Mouse (Mus musculus) heart, postnatal 36 days (tissue): Measurements from ENCODE around the gene Pde8b. TPM values are rescaled to one million over a fixed set of nuclear protein-coding genes. Genes with fewer than 3 reads are reported as not detected.

Experiments used
- DNase-seq, 2 experiments: peaks; one replicate each; pipeline ENCODE4 v3.0.0; 2021 to 2022
- intact Hi-C: fragments of 180-260 bp; cut with DNase I; formaldehyde crosslinking; loops from one replicate; pipeline ENCODE4 v1.15.1; 2025
- total RNA-seq, 2 experiments: library from RNA; stranded (reverse); gene quantifications; 2 replicates each; pipeline ENCODE4 v1.2.3; 2021

Pde8b gene
- total RNA-seq, 2 experiments from 2014 or later, result 3.6 to 3.7 TPM

- intact Hi-C loops, result no loop called here
- no peak for DNase-seq
These were observed 89.9 kb downstream of the Pde8b start for GRCm38 (mm10) chr13:95160211-95160610.

GRCm38 (mm10) chr13:95158986-95159385 is 91.2 kb downstream of the Pde8b start:
- intact Hi-C loops, result no loop called here
- no peak for DNase-seq

GRCm38 (mm10) chr13:95144746-95145145 is 105.4 kb downstream of the Pde8b start:
- intact Hi-C loops, result no loop called here
- DNase-seq, result no peak

- intact Hi-C loops, result no loop called here
- DNase-seq, result no peak
These were observed 109.6 kb downstream of the Pde8b start for GRCm38 (mm10) chr13:95140460-95141079.

GRCm38 (mm10) chr13:95135326-95136150 is 114.6 kb downstream of the Pde8b start:
- no peak for DNase-seq
- intact Hi-C loops, result no loop called here

- DNase-seq, result no peak
- intact Hi-C loops, result no loop called here
These were observed 118.3 kb downstream of the Pde8b start for GRCm38 (mm10) chr13:95131848-95132247.

GRCm38 (mm10) chr13:95131041-95131440 is 119.1 kb downstream of the Pde8b start:
- DNase-seq, result no peak
- intact Hi-C loops, result no loop called here

- no peak for DNase-seq
- intact Hi-C loops, result no loop called here
These were observed 122.8 kb downstream of the Pde8b start for GRCm38 (mm10) chr13:95127288-95127687.

- no peak for DNase-seq
- intact Hi-C loops, result no loop called here
These were observed 123.3 kb downstream of the Pde8b start for GRCm38 (mm10) chr13:95126801-95127200.

- intact Hi-C loops, result no loop called here
- DNase-seq, result no peak
These were observed 124.5 kb downstream of the Pde8b start for GRCm38 (mm10) chr13:95125546-95126215.

GRCm38 (mm10) chr13:95120570-95120969 is 129.6 kb downstream of the Pde8b start:
- DNase-seq, result no peak

GRCm38 (mm10) chr13:95113763-95114162 is 136.4 kb downstream of the Pde8b start:
- intact Hi-C loops, result no loop called here
- DNase-seq, result no peak

More at GRCm38 (mm10) chr13:95120570-95120969, 129.6 kb downstream of the Pde8b start:
- intact Hi-C loops, result no loop called here

GRCm38 (mm10) chr13:95109555-95109954 is 140.6 kb downstream of the Pde8b start:
- intact Hi-C loops, result no loop called here
- no peak for DNase-seq

- intact Hi-C loops, result no loop called here
These were observed 142.1 kb downstream of the Pde8b start for GRCm38 (mm10) chr13:95108035-95108434.

GRCm38 (mm10) chr13:95104865-95105264 is 145.3 kb downstream of the Pde8b start:
- intact Hi-C loops, result no loop called here
- no peak for DNase-seq

More at GRCm38 (mm10) chr13:95108035-95108434, 142.1 kb downstream of the Pde8b start:
- no peak for DNase-seq

- intact Hi-C loops, result no loop called here
- no peak for DNase-seq
These were observed 147.0 kb downstream of the Pde8b start for GRCm38 (mm10) chr13:95102985-95103590.

GRCm38 (mm10) chr13:95101315-95101714 is 148.8 kb downstream of the Pde8b start:
- no peak for DNase-seq
- intact Hi-C loops, result no loop called here

GRCm38 (mm10) chr13:95098931-95099720 is 151.0 kb downstream of the Pde8b start:
- DNase-seq, result no peak
- intact Hi-C loops, result no loop called here

- intact Hi-C loops, result no loop called here
- DNase-seq, result no peak
These were observed 153.5 kb downstream of the Pde8b start for GRCm38 (mm10) chr13:95096646-95097045.

GRCm38 (mm10) chr13:95095860-95096259 is 154.3 kb downstream of the Pde8b start:
- no peak for DNase-seq
- intact Hi-C loops, result no loop called here
